Mouse (Mus musculus) heart, embryonic 10.5 days (tissue): ENCODE results near the gene Gxylt2. TPM values are rescaled to one million over a fixed set of nuclear protein-coding genes. Genes with fewer than 3 reads are reported as not detected.

Experiments used
- DNase-seq: peaks from one replicate; pipeline ENCODE4 v3.0.0-alpha.2; 2017; ENCODE audit warnings: low spot score
- H3K27ac ChIP-seq: fragments of 300-500 bp; sonication (generic); 2 replicates; pipeline ENCODE4 v1.5.1; 2016; ENCODE audit warnings: mild to moderate bottlenecking
- H3K27me3 ChIP-seq: fragments of 300-500 bp; sonication (generic); 2 replicates; pipeline ENCODE4 v1.6.1; 2016; ENCODE audit warnings: mild to moderate bottlenecking; ENCODE audit not compliant: poor library complexity, insufficient read depth, severe bottlenecking
- H3K36me3 ChIP-seq: fragments of 300-500 bp; sonication (generic); 2 replicates; pipeline ENCODE4 v1.6.1; 2016; ENCODE audit warnings: mild to moderate bottlenecking, moderate library complexity
- H3K4me1 ChIP-seq: fragments of 300-500 bp; sonication (generic); 2 replicates; pipeline ENCODE4 v1.6.1; 2016; ENCODE audit warnings: mild to moderate bottlenecking
- H3K4me3 ChIP-seq: fragments of 300-500 bp; sonication (generic); 2 replicates; pipeline ENCODE4 v1.5.1; 2016; ENCODE audit warnings: mild to moderate bottlenecking, moderate library complexity
- H3K9me3 ChIP-seq: fragments of 300-500 bp; sonication (generic); 2 replicates; pipeline ENCODE4 v1.6.1; 2016; ENCODE audit warnings: mild to moderate bottlenecking, moderate library complexity
- WGBS: fragments of 180-500 bp; shearing (Covaris S2); methylation state at CpG from one replicate; pipeline ENCODE4 v1.1.7; 2016; 5-methylcytosine and 5-hydroxymethylcytosine counted together
- polyA plus RNA-seq: library from polyadenylated mRNA; unstranded; fragments of >200 nt; fragmentation: Nextera tagmentation; extraction: Ambion mirVana; gene quantifications from 2 replicates; pipeline ENCODE4 v1.2.1, GENCODE M21; 2016

The Gxylt2 gene
- 0.74 and 1.3 TPM in 2 replicates for polyA plus RNA-seq

GRCm38 (mm10) chr6:100704574-100705365 is at the start of gene Gxylt2:
TSS of gene Gxylt2 (plus strand) at chr6:100704734.
- Histone ChIP-seq H3K4me1 (peaks cover 14% of the 10 kb centered on the region), H3K9me3 (no peaks in the 10 kb centered on the region), H3K36me3 (no peaks in the 10 kb centered on the region), H3K4me3 (peak within 1 kb of the TSS; percentile 80), H3K27me3 (peaks cover 35% of the 10 kb centered on the region), H3K27ac (peak within 1 kb of the TSS; percentile 84)
- WGBS = under 1% methylated on average over 76 of the region's 77 CpGs
- peak; percentile 84 for DNase-seq

GRCm38 (mm10) chr6:100660395-100660794 is 44.1 kb upstream of the Gxylt2 start:
- Histone ChIP-seq H3K4me1 (peaks cover 6% of the 10 kb centered on the region), H3K36me3 (peaks cover 25% of the 10 kb centered on the region), H3K4me3 (no peak overlapping the region), H3K27ac (no peak overlapping the region), H3K27me3 (no peaks in the 10 kb centered on the region), H3K9me3 (no peaks in the 10 kb centered on the region)
- DNase-seq = no peak
- WGBS = 84% methylated on average over 5 of the region's 5 CpGs

- DNase-seq = peak; percentile 27
- Histone ChIP-seq H3K27ac (no peak overlapping the region), H3K36me3 (peaks cover 25% of the 10 kb centered on the region), H3K4me3 (no peak overlapping the region), H3K9me3 (no peaks in the 10 kb centered on the region), H3K4me1 (peaks cover 6% of the 10 kb centered on the region), H3K27me3 (no peaks in the 10 kb centered on the region)
- WGBS = 67% methylated on average over 6 of the region's 6 CpGs
Measured at GRCm38 (mm10) chr6:100662224-100662623, 42.3 kb upstream of the Gxylt2 start.

- Histone ChIP-seq H3K27ac (no peak overlapping the region), H3K4me3 (no peak overlapping the region), H3K4me1 (peaks cover 10% of the 10 kb centered on the region; the same call in 1 of the 2 replicates), H3K27me3 (peaks cover 5% of the 10 kb centered on the region; the same call in 1 of the 2 replicates), H3K36me3 (peaks cover 22% of the 10 kb centered on the region; the same call in 1 of the 2 replicates), H3K9me3 (no peaks in the 10 kb centered on the region)
- WGBS = 90% methylated on average over 8 of the region's 8 CpGs
- DNase-seq = no peak
Measured at GRCm38 (mm10) chr6:100667644-100668043, 36.9 kb upstream of the Gxylt2 start.

- peaks cover 5% of the 10 kb centered on the region; the same call in 1 of the 2 replicates for H3K27me3 ChIP-seq
- H3K9me3 ChIP-seq = no peaks in the 10 kb centered on the region
- 35% methylated on average over 2 of the region's 2 CpGs for WGBS
- peaks cover 10% of the 10 kb centered on the region; the same call in 1 of the 2 replicates for H3K4me1 ChIP-seq
- peaks cover 10% of the 10 kb centered on the region; the same call in 1 of the 2 replicates for H3K36me3 ChIP-seq
- H3K27ac ChIP-seq = no peak overlapping the region
- no peak for DNase-seq
- no peak overlapping the region for H3K4me3 ChIP-seq
Measured at GRCm38 (mm10) chr6:100668858-100669257, 35.7 kb upstream of the Gxylt2 start.

- H3K27me3 ChIP-seq = peaks cover 5% of the 10 kb centered on the region; the same call in 1 of the 2 replicates
- under 1% methylated on average over 29 of the region's 32 CpGs for WGBS
- H3K4me1 ChIP-seq = peaks cover 10% of the 10 kb centered on the region; the same call in 1 of the 2 replicates
- peak; percentile 80 for DNase-seq
- H3K36me3 ChIP-seq = no peaks in the 10 kb centered on the region
- peak overlapping the region; percentile 90 for H3K27ac ChIP-seq
- H3K9me3 ChIP-seq = no peaks in the 10 kb centered on the region
- H3K4me3 ChIP-seq = peak overlapping the region; percentile 96
Measured at GRCm38 (mm10) chr6:100670370-100670841, 34.1 kb upstream of the Gxylt2 start.

- WGBS = under 1% methylated on average over 49 of the region's 49 CpGs
- peak; percentile 89 for DNase-seq
- H3K4me3 ChIP-seq = peak within 1 kb of the TSS; percentile 96
Measured at GRCm38 (mm10) chr6:100670880-100671344, 33.6 kb upstream of the Gxylt2 start, which contains the start of gene Shq1. TSS of gene Shq1 (minus strand) at chr6:100671157.

GRCm38 (mm10) chr6:100671401-100671800 is 33.1 kb upstream of the Gxylt2 start:
- Histone ChIP-seq H3K9me3 (no peaks in the 10 kb centered on the region), H3K27ac (no peak overlapping the region), H3K27me3 (peaks cover 5% of the 10 kb centered on the region; the same call in 1 of the 2 replicates), H3K36me3 (no peaks in the 10 kb centered on the region), H3K4me1 (peaks cover 10% of the 10 kb centered on the region; the same call in 1 of the 2 replicates), H3K4me3 (peak overlapping the region; percentile 96)
- 5% methylated on average over 7 of the region's 7 CpGs for WGBS
- DNase-seq = peak; percentile 38

More at GRCm38 (mm10) chr6:100670880-100671344, 33.6 kb upstream of the Gxylt2 start, which contains the start of gene Shq1:
- Histone ChIP-seq H3K4me1 (peaks cover 10% of the 10 kb centered on the region; the same call in 1 of the 2 replicates), H3K27me3 (peaks cover 5% of the 10 kb centered on the region; the same call in 1 of the 2 replicates), H3K36me3 (no peaks in the 10 kb centered on the region), H3K9me3 (no peaks in the 10 kb centered on the region), H3K27ac (peak within 1 kb of the TSS; percentile 90)

- H3K4me1 ChIP-seq = peaks cover 3% of the 10 kb centered on the region; the same call in 1 of the 2 replicates
- no peak overlapping the region for H3K27ac ChIP-seq
- H3K36me3 ChIP-seq = no peaks in the 10 kb centered on the region
- no peak overlapping the region for H3K4me3 ChIP-seq
- WGBS = 22% methylated on average over 6 of the region's 6 CpGs
- DNase-seq = no peak
- no peaks in the 10 kb centered on the region for H3K9me3 ChIP-seq
- H3K27me3 ChIP-seq = peaks cover 5% of the 10 kb centered on the region; the same call in 1 of the 2 replicates
Measured at GRCm38 (mm10) chr6:100674974-100675373, 29.6 kb upstream of the Gxylt2 start.

GRCm38 (mm10) chr6:100676461-100676860 is 28.1 kb upstream of the Gxylt2 start:
- Histone ChIP-seq H3K9me3 (no peaks in the 10 kb centered on the region), H3K4me3 (no peak overlapping the region), H3K27ac (no peak overlapping the region), H3K27me3 (peaks cover 5% of the 10 kb centered on the region; the same call in 1 of the 2 replicates), H3K36me3 (no peaks in the 10 kb centered on the region), H3K4me1 (no peaks in the 10 kb centered on the region; the same call in 1 of the 2 replicates)
- 86% methylated on average over 6 of the region's 7 CpGs for WGBS
- DNase-seq = peak; percentile 54

- Histone ChIP-seq H3K27ac (no peak overlapping the region), H3K9me3 (no peaks in the 10 kb centered on the region), H3K4me1 (no peaks in the 10 kb centered on the region), H3K4me3 (no peak overlapping the region), H3K36me3 (no peaks in the 10 kb centered on the region), H3K27me3 (no peaks in the 10 kb centered on the region)
- WGBS = 81% methylated on average over 2 of the region's 2 CpGs
- DNase-seq = peak; percentile 20
Measured at GRCm38 (mm10) chr6:100678636-100679035, 25.9 kb upstream of the Gxylt2 start.

GRCm38 (mm10) chr6:100686341-100686740 is 18.2 kb upstream of the Gxylt2 start:
- Histone ChIP-seq H3K27me3 (no peaks in the 10 kb centered on the region), H3K4me3 (no peak overlapping the region), H3K9me3 (no peaks in the 10 kb centered on the region), H3K27ac (no peak overlapping the region), H3K4me1 (no peaks in the 10 kb centered on the region), H3K36me3 (no peaks in the 10 kb centered on the region)
- DNase-seq = peak; percentile 55
- WGBS = 75% methylated on average over 2 of the region's 2 CpGs

GRCm38 (mm10) chr6:100699986-100700385 is 4.5 kb upstream of the Gxylt2 start:
- no peak overlapping the region for H3K4me3 ChIP-seq
- H3K27me3 ChIP-seq = peaks cover 25% of the 10 kb centered on the region
- peak; percentile 67 for DNase-seq
- no peaks in the 10 kb centered on the region for H3K36me3 ChIP-seq
- H3K9me3 ChIP-seq = no peaks in the 10 kb centered on the region
- peaks cover 8% of the 10 kb centered on the region for H3K4me1 ChIP-seq
- no peak overlapping the region for H3K27ac ChIP-seq
- WGBS = 76% methylated on average over 5 of the region's 5 CpGs
